Mouse (Mus musculus) CH12.LX (cell line): Measurements from ENCODE around the gene Tmem97.
A peak's percentile ranks its signal among the peaks of the same experiment; 100 is the strongest.

Source experiments
- CHD1 ChIP-seq: IDR thresholded peaks from 2 replicates; pipeline ENCODE4 v1.6.1; 2012; ENCODE audit warnings: low read depth, low read length, improper control_type of control experiment, inconsistent platforms
- CTCF ChIP-seq, 2 experiments: IDR thresholded peaks in 1 of 2; conservative IDR thresholded peaks in 1 of 2; 2 replicates each; pipeline ENCODE4 v1.5.1; 2011 to 2012; ENCODE audit warnings: low read depth in 2 of 2, low read length in 2 of 2, improper control_type of control experiment in 1 of 2, inconsistent platforms in 1 of 2, mild to moderate bottlenecking in 1 of 2, moderate library complexity in 1 of 2
- EP300 ChIP-seq: IDR thresholded peaks from 2 replicates; pipeline ENCODE4 v1.6.1; 2011; ENCODE audit warnings: low read length, improper control_type of control experiment
- SIN3A ChIP-seq: IDR thresholded peaks from 2 replicates; pipeline ENCODE4 v1.6.1; 2012; ENCODE audit warnings: low read length, improper control_type of control experiment, inconsistent platforms

GRCm38 (mm10) chr11:78512025-78512957, 38.3 kb downstream of the Tmem97 start, which contains the start of the genes Tmem199 and Poldip2:
- peak; percentile 92 for TF ChIP-seq SIN3A
- no peak for TF ChIP-seq EP300
- TF ChIP-seq CTCF (conservative IDR thresholded peaks at IDR 0.05 in 1 of 2, IDR thresholded peaks at IDR 0.05 in 1 of 2; ENCODE audit: low read depth in 2 of 2, low read length in 2 of 2), result no peak
- TF ChIP-seq CHD1, result no peak
